Mouse (Mus musculus) liver, postnatal 0 days (tissue): Measurements from ENCODE around the gene Utp3. TPM values are rescaled to one million over a fixed set of nuclear protein-coding genes. Genes with fewer than 3 reads are reported as not detected.
A peak's percentile ranks its signal among the peaks of the same experiment; 100 is the strongest.

ENCODE experiments used
- ATAC-seq: fragments of 200-750 bp; cut with Nextera tagmentation; 2 replicates; pipeline ENCODE4 v1.8.0; 2017; ENCODE audit warnings: mild to moderate bottlenecking, moderate library complexity
- DNase-seq: peaks from one replicate; pipeline ENCODE4 v3.0.0-alpha.2; 2016
- H3K27ac ChIP-seq: fragments of 300-500 bp; sonication (generic); 2 replicates; pipeline ENCODE4 v1.5.1; 2014; ENCODE audit warnings: antibody characterized with exemption, moderate library complexity, mild to moderate bottlenecking, low read depth
- H3K27me3 ChIP-seq: fragments of 300-500 bp; sonication (generic); 2 replicates; pipeline ENCODE4 v1.6.1; 2014; ENCODE audit warnings: low read length, control low read depth, mixed read lengths; ENCODE audit not compliant: insufficient read depth
- H3K36me3 ChIP-seq: fragments of 300-500 bp; sonication (generic); replicated peaks from 2 replicates; pipeline ENCODE4 v1.6.1; 2014; ENCODE audit warnings: mild to moderate bottlenecking, control low read depth, low read length, moderate library complexity, mixed read lengths; ENCODE audit not compliant: insufficient read depth
- H3K4me1 ChIP-seq: fragments of 300-500 bp; sonication (generic); 2 replicates; pipeline ENCODE4 v1.6.1; 2014; ENCODE audit warnings: antibody characterized with exemption, mild to moderate bottlenecking, control low read depth; ENCODE audit not compliant: insufficient read depth
- H3K4me2 ChIP-seq: fragments of 300-500 bp; sonication (generic); 2 replicates; pipeline ENCODE4 v1.6.1; 2014; ENCODE audit warnings: low read depth, mild to moderate bottlenecking, low read length, moderate library complexity, mixed read lengths
- H3K4me3 ChIP-seq: fragments of 300-500 bp; sonication (generic); 2 replicates; pipeline ENCODE4 v1.5.1; 2014; ENCODE audit warnings: low read depth, low read length
- H3K9ac ChIP-seq: fragments of 300-500 bp; sonication (generic); replicated peaks from 2 replicates; pipeline ENCODE4 v1.6.1; 2014; ENCODE audit warnings: mild to moderate bottlenecking, moderate library complexity
- H3K9me3 ChIP-seq: fragments of 300-500 bp; sonication (generic); 2 replicates; pipeline ENCODE4 v1.6.1; 2016; ENCODE audit warnings: mild to moderate bottlenecking, control low read depth, low read length, mixed read lengths
- CTCF ChIP-seq: sonication (generic); IDR thresholded peaks from 2 replicates; pipeline ENCODE4 v1.5.1; 2016; ENCODE audit warnings: antibody characterized with exemption, low read depth
- EP300 ChIP-seq: IDR thresholded peaks from 2 replicates; pipeline ENCODE4 v1.6.1; 2016; ENCODE audit warnings: antibody characterized with exemption, low read depth, mild to moderate bottlenecking
- WGBS: fragments of 180-500 bp; shearing (Covaris S2); extraction: QIAGEN DNeasy Blood & Tissue Kit; methylation state at CpG from one replicate; pipeline ENCODE4 v1.1.7; 2014; ENCODE audit not compliant: insufficient replicate concordance; 5-methylcytosine and 5-hydroxymethylcytosine counted together
- polyA plus RNA-seq: library from polyadenylated mRNA; unstranded; fragments of >200 nt; fragmentation: Nextera tagmentation; extraction: Ambion mirVana; gene quantifications from 2 replicates; pipeline ENCODE4 v1.2.1, GENCODE M21; 2015

The Utp3 gene
- polyA plus RNA-seq, 1 experiment from 2014 or later: 27.6 TPM

DNA sequence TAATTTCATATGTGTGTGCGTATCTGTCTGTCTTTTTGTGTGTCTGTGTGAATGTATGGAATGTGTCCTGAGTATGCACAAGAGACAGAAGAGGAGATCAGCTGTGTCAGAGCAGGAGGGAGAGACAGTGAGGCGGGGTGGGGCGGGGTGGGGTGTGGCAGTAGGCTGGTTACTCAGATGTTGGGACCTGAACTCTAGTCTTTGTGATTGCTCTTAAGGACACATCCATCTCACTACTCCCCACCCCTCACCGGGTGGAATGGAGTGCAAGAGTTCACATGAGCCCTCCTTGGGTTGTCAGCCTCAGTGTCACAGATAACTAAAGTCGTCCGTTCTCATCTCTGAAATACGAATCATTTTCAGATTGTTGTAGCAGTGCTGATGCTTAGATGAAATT is 39.9 kb downstream of the Utp3 start:
- no peak for DNase-seq
- 60% methylated on average over 7 of the region's 7 CpGs for WGBS
- Histone ChIP-seq H3K4me3 (peak overlapping the region; percentile 34), H3K9me3 (no peaks in the 10 kb centered on the region), H3K9ac (no peak overlapping the region; the same call in 1 of the 2 replicates), H3K4me1 (peaks cover 13% of the 10 kb centered on the region), H3K36me3 (no peaks in the 10 kb centered on the region), H3K27me3 (no peaks in the 10 kb centered on the region), H3K4me2 (peak overlapping the region; percentile 51), H3K27ac (peak overlapping the region; percentile 90)
- ATAC-seq: peak; percentile 19
- TF ChIP-seq CTCF: no peak
- no peak for TF ChIP-seq EP300

- Histone ChIP-seq H3K4me1 (peaks cover 13% of the 10 kb centered on the region), H3K4me3 (no peak overlapping the region), H3K4me2 (no peak overlapping the region), H3K27ac (peak overlapping the region; percentile 46), H3K9ac (no peak overlapping the region), H3K27me3 (no peaks in the 10 kb centered on the region), H3K9me3 (no peaks in the 10 kb centered on the region), H3K36me3 (no peaks in the 10 kb centered on the region)
- ATAC-seq: peak; percentile 28
- no peak for DNase-seq
- 48% methylated on average over 5 of the region's 5 CpGs for WGBS
- TF ChIP-seq CTCF (no peak), EP300 (no peak)
Measured at GRCm38 (mm10) chr5:88595537-88596455, 41.5 kb downstream of the Utp3 start.

- TF ChIP-seq EP300: no peak
- no peak for TF ChIP-seq CTCF
- Histone ChIP-seq H3K4me3 (no peak overlapping the region), H3K9me3 (no peaks in the 10 kb centered on the region), H3K9ac (no peak overlapping the region), H3K27ac (no peak overlapping the region), H3K4me2 (no peak overlapping the region), H3K36me3 (no peaks in the 10 kb centered on the region), H3K27me3 (no peaks in the 10 kb centered on the region), H3K4me1 (peaks cover 10% of the 10 kb centered on the region)
- no peak for ATAC-seq
- no peak for DNase-seq
- WGBS: 87% methylated on average over 6 of the region's 6 CpGs
Measured at GRCm38 (mm10) chr5:88598961-88599360, 44.7 kb downstream of the Utp3 start.

GRCm38 (mm10) chr5:88602030-88602429 is 47.8 kb downstream of the Utp3 start:
- Histone ChIP-seq H3K27me3 (no peaks in the 10 kb centered on the region), H3K4me1 (0 out of 2 replicates have a peak, but pooled peaks cover 2% of the 10 kb centered on the region), H3K4me2 (no peak overlapping the region; the same call in 1 of the 2 replicates), H3K9me3 (no peaks in the 10 kb centered on the region), H3K36me3 (no peaks in the 10 kb centered on the region), H3K27ac (0 out of 2 replicates have a peak overlapping the region, but pooled peaks have one; percentile 22), H3K9ac (no peak overlapping the region), H3K4me3 (no peak overlapping the region)
- ATAC-seq (peak; percentile 55; the same call in 1 of the 2 replicates), DNase-seq (no peak)
- TF ChIP-seq EP300: no peak
- 63% methylated on average over 2 of the region's 2 CpGs for WGBS

DNA sequence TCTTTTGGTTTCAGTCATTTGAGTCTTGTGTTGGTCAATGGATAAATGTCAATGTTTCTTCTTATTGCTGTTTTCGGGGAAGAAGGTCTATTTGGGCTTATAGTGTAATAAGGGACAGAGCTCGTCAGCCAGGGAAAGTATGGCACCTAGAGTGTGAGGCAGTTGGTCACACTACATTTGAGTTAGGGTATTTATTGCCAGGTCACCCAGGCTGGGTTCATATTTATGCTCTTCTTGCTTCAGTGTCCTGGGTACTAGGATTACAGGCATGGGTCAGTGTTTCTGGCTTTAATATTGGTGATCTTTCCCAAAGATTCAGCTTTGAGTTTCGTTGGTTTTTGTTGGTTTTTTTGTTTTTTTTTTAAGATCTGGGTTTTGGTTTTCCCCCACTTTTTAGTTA is 48.5 kb downstream of the Utp3 start:
- H3K4me1 ChIP-seq: 0 out of 2 replicates have a peak, but pooled peaks cover 2% of the 10 kb centered on the region
- WGBS: 76% methylated on average over 3 of the region's 3 CpGs
- no peak overlapping the region for H3K4me2 ChIP-seq
- DNase-seq: no peak
- H3K9me3 ChIP-seq: no peaks in the 10 kb centered on the region
- no peak overlapping the region for H3K9ac ChIP-seq
- ATAC-seq: no peak
- TF ChIP-seq EP300 (no peak), CTCF (no peak)
- H3K27me3 ChIP-seq: no peaks in the 10 kb centered on the region
- H3K4me3 ChIP-seq: no peak overlapping the region
- H3K27ac ChIP-seq: no peak overlapping the region
- H3K36me3 ChIP-seq: no peaks in the 10 kb centered on the region

DNA sequence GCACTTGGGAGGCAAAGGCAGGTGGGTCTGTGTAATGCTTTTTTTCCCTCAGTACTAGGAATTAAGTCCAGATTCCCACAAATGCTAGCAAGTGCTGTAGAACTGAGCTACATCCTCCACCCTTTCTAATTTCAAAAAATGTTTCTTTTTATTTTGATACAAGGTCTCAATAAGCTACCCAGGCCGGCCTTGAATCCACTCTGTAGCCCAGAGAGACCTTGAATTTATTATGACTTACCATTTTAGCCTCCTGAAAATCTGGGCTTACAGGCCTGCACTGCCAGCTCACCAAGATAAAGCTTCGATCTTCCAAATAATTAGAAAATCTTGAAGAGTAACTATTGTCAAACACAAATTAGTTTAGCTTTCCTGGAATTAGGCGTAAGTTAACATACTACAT is 49.8 kb downstream of the Utp3 start:
- Histone ChIP-seq H3K4me3 (no peak overlapping the region), H3K4me1 (0 out of 2 replicates have a peak, but pooled peaks cover 2% of the 10 kb centered on the region), H3K4me2 (no peak overlapping the region), H3K9ac (no peak overlapping the region), H3K36me3 (no peaks in the 10 kb centered on the region), H3K9me3 (no peaks in the 10 kb centered on the region), H3K27me3 (no peaks in the 10 kb centered on the region), H3K27ac (no peak overlapping the region)
- DNase-seq (no peak), ATAC-seq (no peak)
- TF ChIP-seq EP300 (no peak), CTCF (no peak)
- 88% methylated on average over 3 of the region's 3 CpGs for WGBS
